Mouse (Mus musculus) forebrain, embryonic 14.5 days (tissue): ENCODE results near the gene Mvb12b. TPM values are rescaled to one million over a fixed set of nuclear protein-coding genes. Genes with fewer than 3 reads are reported as not detected.

Experiments
- ATAC-seq: fragments of 200-750 bp; cut with Nextera tagmentation; 2 replicates; pipeline ENCODE4 v1.8.0; 2017; ENCODE audit warnings: mild to moderate bottlenecking, moderate library complexity
- DNase-seq: peaks from one replicate; pipeline ENCODE4 v3.0.0-alpha.2; 2015; ENCODE audit warnings: low spot score
- H3K27ac ChIP-seq: fragments of 300-500 bp; sonication (generic); 2 replicates; pipeline ENCODE4 v1.5.1; 2014; ENCODE audit warnings: low read depth, mild to moderate bottlenecking, control low read depth, low read length, moderate library complexity
- H3K27me3 ChIP-seq: fragments of 300-500 bp; sonication (generic); replicated peaks from 2 replicates; pipeline ENCODE4 v1.6.1; 2014; ENCODE audit warnings: low read length, control low read depth, mixed read lengths; ENCODE audit not compliant: control insufficient read depth, insufficient read depth
- H3K36me3 ChIP-seq: fragments of 300-500 bp; sonication (generic); 2 replicates; pipeline ENCODE4 v1.6.1; 2014; ENCODE audit warnings: low read length, control low read depth; ENCODE audit not compliant: control insufficient read depth, insufficient read depth
- H3K4me1 ChIP-seq: fragments of 300-500 bp; sonication (generic); 2 replicates; pipeline ENCODE4 v1.6.1; 2014; ENCODE audit warnings: antibody characterized with exemption, low read length, control low read depth; ENCODE audit not compliant: control insufficient read depth, insufficient read depth
- H3K4me2 ChIP-seq: fragments of 300-500 bp; sonication (generic); 2 replicates; pipeline ENCODE4 v1.6.1; 2014; ENCODE audit warnings: mild to moderate bottlenecking, control low read depth, low read length
- H3K4me3 ChIP-seq: fragments of 300-500 bp; sonication (generic); 2 replicates; pipeline ENCODE4 v1.5.1; 2014; ENCODE audit warnings: low read depth, low read length, control low read depth
- H3K9ac ChIP-seq: fragments of 300-500 bp; sonication (generic); 2 replicates; pipeline ENCODE4 v1.6.1; 2014; ENCODE audit warnings: mild to moderate bottlenecking, low read length, control low read depth, moderate library complexity
- H3K9me3 ChIP-seq: fragments of 300-500 bp; sonication (generic); replicated peaks from 2 replicates; pipeline ENCODE4 v1.6.1; 2016; ENCODE audit warnings: low read length, control low read depth, mixed read lengths; ENCODE audit not compliant: control insufficient read depth
- WGBS: fragments of 180-500 bp; shearing (Covaris S2); extraction: QIAGEN DNeasy Blood & Tissue Kit; methylation state at CpG from one replicate; pipeline ENCODE4 v1.1.7; 2014; 5-methylcytosine and 5-hydroxymethylcytosine counted together
- polyA plus RNA-seq: library from polyadenylated mRNA; unstranded; fragments of >200 nt; fragmentation: Nextera tagmentation; extraction: Ambion mirVana; gene quantifications from 2 replicates; pipeline ENCODE4 v1.2.1, GENCODE M21; 2014

The Mvb12b gene
- polyA plus RNA-seq, 1 experiment from 2014 or later = 49.5 TPM

DNA sequence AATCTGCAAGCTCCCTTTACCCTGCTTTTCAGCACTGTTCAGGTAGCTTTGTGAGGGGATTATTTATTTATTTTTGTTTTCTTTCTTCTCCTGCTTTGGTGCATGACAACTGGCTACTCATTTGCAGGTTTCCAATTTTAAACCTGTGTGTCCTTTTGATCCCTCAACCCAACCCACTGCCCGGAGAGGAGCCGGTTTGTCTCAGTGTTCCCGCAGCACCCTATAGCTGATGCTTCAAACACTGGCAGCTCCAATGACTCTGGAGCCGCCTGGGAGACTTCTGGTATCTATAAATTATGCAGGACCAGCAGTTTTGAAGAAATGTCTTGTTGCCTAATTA, 16.6 kb downstream of the Mvb12b start:
- ATAC-seq (no peak), DNase-seq (no peak)
- H3K4me1 ChIP-seq = peaks cover 8% of the 10 kb centered on the region
- H3K36me3 ChIP-seq = peaks cover 52% of the 10 kb centered on the region
- WGBS = 89% methylated on average over 4 of the region's 4 CpGs
- no peak overlapping the region for H3K4me3 ChIP-seq
- no peak overlapping the region for H3K9ac ChIP-seq
- no peaks in the 10 kb centered on the region for H3K27me3 ChIP-seq
- no peak overlapping the region for H3K27ac ChIP-seq
- no peak overlapping the region for H3K4me2 ChIP-seq
- no peaks in the 10 kb centered on the region for H3K9me3 ChIP-seq

DNA sequence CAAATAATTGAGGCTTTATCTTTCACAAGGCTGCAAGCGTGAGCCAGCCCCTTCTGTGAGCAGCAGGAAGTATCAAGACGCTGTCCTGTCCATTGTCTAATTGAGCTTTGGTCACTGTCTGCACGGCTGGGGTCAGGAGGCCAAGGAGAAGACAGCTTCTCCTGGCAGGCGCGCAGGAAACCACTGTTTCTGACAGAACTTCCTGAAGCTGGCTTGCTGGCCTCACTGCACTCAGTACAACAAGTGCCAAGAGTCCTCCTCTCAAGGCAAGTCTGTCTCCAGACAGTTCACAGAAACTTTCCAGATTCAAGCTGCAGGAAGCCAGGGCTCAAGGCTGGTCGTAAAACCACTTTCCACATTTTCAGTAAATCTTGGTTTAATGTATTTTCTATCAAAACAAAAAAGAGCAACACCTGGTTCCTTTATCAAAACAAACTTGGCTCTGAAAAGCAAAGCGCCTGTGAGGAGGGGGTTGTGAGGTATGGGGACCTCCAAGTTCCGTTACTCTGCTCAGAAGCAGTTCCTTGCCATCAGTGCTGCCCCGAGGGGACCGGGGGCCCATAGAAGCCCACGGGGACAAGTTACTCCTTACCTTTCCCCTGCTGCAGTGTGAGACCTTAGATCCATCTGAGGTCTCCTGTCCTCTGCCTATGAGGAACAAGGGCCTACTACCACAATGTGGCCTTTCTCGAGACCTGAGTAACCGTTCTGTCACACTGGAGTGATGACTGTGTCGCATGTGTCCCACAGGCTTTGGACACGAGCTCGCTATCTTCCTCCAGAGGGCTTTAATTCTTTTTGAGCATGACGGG, 17.2 kb downstream of the Mvb12b start:
- WGBS = 71% methylated on average over 17 of the region's 17 CpGs
- Histone ChIP-seq H3K36me3 (peaks cover 52% of the 10 kb centered on the region), H3K4me3 (no peak overlapping the region), H3K27ac (no peak overlapping the region), H3K27me3 (no peaks in the 10 kb centered on the region), H3K9ac (no peak overlapping the region), H3K9me3 (no peaks in the 10 kb centered on the region), H3K4me2 (no peak overlapping the region), H3K4me1 (peaks cover 3% of the 10 kb centered on the region)
- ATAC-seq (no peak), DNase-seq (no peak)

DNA sequence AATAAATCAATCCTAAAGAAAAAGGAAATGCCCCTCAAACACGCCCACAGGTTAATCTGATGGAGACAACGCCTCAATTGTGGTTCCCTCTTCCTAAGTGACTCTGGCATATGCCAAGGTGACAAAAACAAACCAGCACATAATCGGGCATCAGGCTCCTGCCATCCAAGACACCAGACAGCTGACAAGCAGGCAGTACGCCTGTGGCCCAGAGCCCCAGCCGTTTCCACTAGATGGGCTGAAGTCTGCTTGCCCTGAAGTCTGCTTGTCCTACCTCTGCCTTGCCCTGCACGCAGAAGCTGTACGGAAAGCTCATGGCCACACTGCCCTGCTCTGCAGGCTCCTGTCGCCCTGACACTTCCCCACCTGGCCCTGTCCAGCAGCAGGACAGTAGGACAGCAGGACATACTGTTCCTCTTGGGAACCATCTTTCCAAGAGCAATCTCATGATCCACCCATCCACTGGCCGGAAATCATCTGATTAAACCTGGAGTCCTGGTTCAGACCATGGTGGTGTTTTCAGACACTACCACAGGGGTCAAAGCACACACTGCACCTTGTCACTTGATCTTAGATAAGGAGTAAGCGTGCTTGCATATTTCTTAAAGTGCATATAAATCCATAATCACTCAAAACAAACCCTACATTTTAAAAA, 17.9 kb downstream of the Mvb12b start:
- ATAC-seq (no peak), DNase-seq (no peak)
- H3K4me2 ChIP-seq = no peak overlapping the region
- H3K36me3 ChIP-seq = peaks cover 52% of the 10 kb centered on the region
- WGBS = 83% methylated on average over 10 of the region's 10 CpGs
- H3K27ac ChIP-seq = no peak overlapping the region
- H3K27me3 ChIP-seq = no peaks in the 10 kb centered on the region
- H3K9ac ChIP-seq = no peak overlapping the region
- H3K9me3 ChIP-seq = no peaks in the 10 kb centered on the region
- no peak overlapping the region for H3K4me3 ChIP-seq
- no peaks in the 10 kb centered on the region for H3K4me1 ChIP-seq

DNA sequence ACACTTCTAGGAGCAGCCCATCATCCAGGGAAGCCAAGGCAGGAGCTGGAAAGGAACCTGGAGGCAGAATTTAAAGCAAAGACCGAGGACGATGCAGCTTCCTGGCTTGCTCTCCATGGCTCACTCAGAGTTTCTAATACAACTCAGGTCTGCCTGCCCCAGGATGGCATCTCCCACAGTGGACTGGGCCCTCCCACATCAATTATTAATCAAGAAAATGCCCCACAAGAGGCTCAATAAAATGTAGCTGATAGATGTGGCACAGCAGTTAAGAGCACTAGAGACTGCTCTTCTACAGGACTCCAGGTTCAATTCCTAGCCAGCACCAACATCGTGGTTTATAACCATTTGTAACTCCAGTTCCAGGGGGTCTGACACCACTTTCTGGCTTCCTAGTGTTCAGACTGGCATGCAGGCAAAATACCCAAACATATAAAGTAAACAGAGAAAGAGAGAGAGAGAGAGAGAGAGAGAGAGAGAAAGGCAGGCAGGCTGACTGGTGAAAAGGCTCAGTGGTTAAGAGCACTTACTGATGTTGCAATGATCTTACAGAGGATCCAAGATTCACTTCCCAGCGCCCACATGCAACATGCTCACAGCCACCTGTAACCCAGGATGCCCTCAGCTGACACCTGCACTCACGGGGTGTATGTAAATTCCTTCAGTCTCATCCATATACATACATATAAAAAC, 18.6 kb downstream of the Mvb12b start:
- Histone ChIP-seq H3K4me3 (no peak overlapping the region), H3K9ac (no peak overlapping the region), H3K4me1 (no peaks in the 10 kb centered on the region), H3K9me3 (no peaks in the 10 kb centered on the region), H3K36me3 (peaks cover 50% of the 10 kb centered on the region), H3K4me2 (no peak overlapping the region), H3K27ac (no peak overlapping the region; the same call in 1 of the 2 replicates), H3K27me3 (no peaks in the 10 kb centered on the region)
- no peak for DNase-seq
- 87% methylated on average over 5 of the region's 5 CpGs for WGBS
- ATAC-seq = no peak

DNA sequence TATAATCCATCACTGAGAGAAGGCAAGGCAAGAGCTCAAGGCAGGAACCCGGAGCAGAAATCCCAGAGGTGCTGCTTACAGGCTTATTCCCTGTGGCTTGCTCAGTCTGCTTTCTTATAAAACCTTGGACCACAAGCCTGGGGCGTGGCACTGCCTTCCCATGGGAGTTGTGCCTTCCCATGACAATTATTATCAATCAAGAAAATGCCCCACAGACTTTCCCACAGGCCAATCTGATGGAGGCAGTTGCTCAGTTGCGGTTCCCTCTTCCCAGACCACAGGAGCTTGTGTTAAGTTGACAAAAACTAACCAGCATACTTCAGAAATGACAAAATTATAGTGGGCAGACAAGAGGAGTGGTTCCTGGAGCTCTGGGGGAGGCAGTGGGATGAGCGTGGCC, 19.4 kb downstream of the Mvb12b start:
- Histone ChIP-seq H3K4me1 (no peaks in the 10 kb centered on the region), H3K4me3 (no peak overlapping the region), H3K4me2 (no peak overlapping the region), H3K9ac (no peak overlapping the region; the same call in 1 of the 2 replicates), H3K36me3 (peaks cover 44% of the 10 kb centered on the region), H3K9me3 (no peaks in the 10 kb centered on the region), H3K27ac (no peak overlapping the region; the same call in 1 of the 2 replicates), H3K27me3 (no peaks in the 10 kb centered on the region)
- ATAC-seq = no peak
- 93% methylated on average over 4 of the region's 4 CpGs for WGBS
- no peak for DNase-seq

DNA sequence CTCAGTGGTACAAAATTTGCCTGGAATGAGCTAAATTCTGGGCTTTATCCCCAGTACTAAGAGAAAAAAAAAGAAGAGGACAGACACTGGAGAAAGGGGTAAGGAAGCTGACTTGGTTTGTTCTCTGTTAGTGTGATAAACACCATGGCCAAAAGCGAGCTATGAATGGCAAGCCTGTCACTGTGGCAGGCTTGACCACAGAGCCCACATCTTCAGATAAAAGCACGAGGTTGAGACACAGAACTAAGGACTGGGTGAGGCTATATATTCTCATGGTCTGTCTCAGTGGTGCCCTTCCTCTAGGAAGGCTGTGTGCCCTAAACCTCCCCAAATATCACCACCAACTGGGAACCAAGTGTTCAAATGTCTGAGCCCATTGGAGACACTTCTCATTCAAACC, 31.0 kb downstream of the Mvb12b start:
- ATAC-seq (no peak), DNase-seq (no peak)
- Histone ChIP-seq H3K4me2 (no peak overlapping the region), H3K9me3 (no peaks in the 10 kb centered on the region), H3K4me3 (no peak overlapping the region), H3K27ac (no peak overlapping the region), H3K4me1 (no peaks in the 10 kb centered on the region), H3K27me3 (no peaks in the 10 kb centered on the region), H3K9ac (no peak overlapping the region), H3K36me3 (no peaks in the 10 kb centered on the region; the same call in 1 of the 2 replicates)
- WGBS = 72% methylated on average over 2 of the region's 2 CpGs

DNA sequence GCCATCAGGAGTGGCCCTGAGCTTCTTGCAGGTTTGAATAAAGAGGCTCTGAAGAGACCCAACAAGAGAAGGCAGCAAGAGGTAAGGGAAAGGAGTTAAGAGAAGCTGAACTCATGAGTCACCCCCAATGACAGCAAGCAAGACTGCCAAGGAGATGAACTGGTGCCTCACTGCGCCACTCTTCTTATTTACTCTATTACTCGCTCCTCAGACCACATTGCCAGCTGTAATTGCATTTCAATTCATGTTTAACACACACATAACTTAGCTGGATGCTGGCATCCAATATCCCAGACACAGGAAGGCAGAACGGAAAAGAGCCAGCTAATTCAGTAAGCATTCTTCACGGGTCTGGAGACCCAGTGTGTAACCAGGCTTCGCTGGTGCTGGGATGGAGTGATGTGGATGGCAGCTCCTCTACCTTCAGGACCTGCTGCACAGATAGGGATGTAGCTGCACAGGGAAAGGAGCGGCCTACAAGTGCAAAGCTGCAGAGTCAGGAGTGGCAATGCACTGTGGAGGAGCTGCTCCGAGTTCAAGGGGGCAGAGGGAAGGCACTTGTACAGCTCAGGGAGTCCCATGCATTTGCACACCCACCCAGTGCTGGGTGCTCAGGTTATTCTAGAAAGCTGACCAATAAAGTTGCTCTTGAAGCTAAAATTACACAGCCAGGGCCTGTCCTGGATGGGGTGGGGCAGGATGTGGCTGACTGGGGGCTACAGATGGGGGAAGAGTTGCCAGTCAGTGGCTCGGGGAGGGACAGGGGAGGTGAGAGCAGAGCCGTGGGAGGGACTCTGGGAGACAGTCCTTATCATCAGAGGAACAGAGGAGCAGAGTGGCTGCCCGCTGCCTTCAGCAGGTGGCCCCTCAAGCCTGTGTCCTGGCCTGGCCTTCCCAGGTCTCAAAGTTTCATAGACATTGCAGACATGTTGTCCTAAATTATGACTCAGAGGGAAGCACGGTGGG, 34.5 kb downstream of the Mvb12b start:
- H3K9ac ChIP-seq = no peak overlapping the region
- H3K27ac ChIP-seq = no peak overlapping the region
- DNase-seq = no peak
- H3K4me3 ChIP-seq = no peak overlapping the region
- 81% methylated on average over 11 of the region's 11 CpGs for WGBS
- H3K9me3 ChIP-seq = no peaks in the 10 kb centered on the region
- H3K4me2 ChIP-seq = no peak overlapping the region
- H3K27me3 ChIP-seq = no peaks in the 10 kb centered on the region
- ATAC-seq = no peak
- no peaks in the 10 kb centered on the region for H3K4me1 ChIP-seq
- H3K36me3 ChIP-seq = peaks cover 6% of the 10 kb centered on the region; the same call in 1 of the 2 replicates

DNA sequence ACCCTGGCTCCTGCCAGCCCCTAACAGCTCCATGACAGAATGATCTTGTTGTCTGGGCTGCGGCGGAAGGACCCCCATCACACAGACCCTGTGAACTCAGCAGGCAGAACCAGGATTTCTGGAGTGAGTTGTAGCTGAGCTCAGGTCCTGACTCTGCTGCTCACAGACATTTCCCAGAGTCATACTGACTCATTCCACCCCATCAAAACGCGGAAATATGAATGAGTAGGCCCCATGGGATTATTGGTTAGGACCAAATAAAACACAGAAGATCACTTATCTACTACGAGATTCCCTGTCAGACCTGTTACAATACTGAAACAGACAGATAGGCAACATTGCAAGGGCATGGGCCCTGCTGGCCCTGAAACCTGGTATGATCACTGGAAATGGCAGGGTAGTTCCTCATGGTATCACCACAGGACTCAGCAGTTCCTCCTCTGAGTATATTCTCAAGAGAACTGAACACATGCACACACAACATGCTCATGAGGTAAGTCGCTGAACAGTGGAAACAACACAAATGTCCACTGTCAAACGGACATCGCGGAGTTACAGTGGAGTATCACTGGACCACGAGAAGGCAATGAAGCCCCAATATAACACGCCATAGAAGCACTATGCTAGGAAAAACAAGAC, 40.4 kb downstream of the Mvb12b start:
- peak overlapping the region; percentile 48 for H3K27ac ChIP-seq
- WGBS = 89% methylated on average over 11 of the region's 11 CpGs
- no peak overlapping the region for H3K4me2 ChIP-seq
- no peaks in the 10 kb centered on the region for H3K27me3 ChIP-seq
- no peak for ATAC-seq
- no peak for DNase-seq
- no peaks in the 10 kb centered on the region for H3K4me1 ChIP-seq
- peaks cover 16% of the 10 kb centered on the region for H3K36me3 ChIP-seq
- no peak overlapping the region for H3K4me3 ChIP-seq
- no peaks in the 10 kb centered on the region for H3K9me3 ChIP-seq
- no peak overlapping the region for H3K9ac ChIP-seq
